Mouse (Mus musculus): ENCODE results near the gene Urb1. TPM values are rescaled to one million over a fixed set of nuclear protein-coding genes. Genes with fewer than 3 reads are reported as not detected.
"Not testable (repeated sequence)": the region's sequence is repeated elsewhere in the genome, so short reads cannot be mapped to it uniquely, and the experiment has no call there.

The Urb1 gene
- total and polyA plus RNA-seq, 2 experiments from 2014 or later, result 4.6 to 19.0 TPM

GRCm38 (mm10) chr16:90826041-90826440 lies 15.8 kb upstream of the Urb1 start:
- no peak for TF ChIP-seq CTCF (IDR thresholded peaks at IDR 0.05; ENCODE audit: low read depth)
- no peak for DNase-seq
- 88% methylated on average over 5 of the region's 5 CpGs for WGBS
- ATAC-seq, result no peak
- no peaks in the 10 kb centered on the region for H3K36me3 ChIP-seq (ENCODE audit: insufficient read depth)
- H3K9ac ChIP-seq, result no peak overlapping the region
- no peaks in the 10 kb centered on the region for H3K9me3 ChIP-seq (ENCODE audit: low read length)
- no peak overlapping the region for H3K27ac ChIP-seq (ENCODE audit: low read depth, low read length)
- no peak overlapping the region for H3K4me2 ChIP-seq (ENCODE audit: low read depth)
- H3K4me3 ChIP-seq (ENCODE audit: low read depth, low read length), result no peak overlapping the region
- H3K27me3 ChIP-seq (ENCODE audit: insufficient read depth, low read length), result peaks cover 4% of the 10 kb centered on the region; the same call in 1 of the 2 replicates
- no peaks in the 10 kb centered on the region for H3K4me1 ChIP-seq (ENCODE audit: insufficient read depth)

DNA sequence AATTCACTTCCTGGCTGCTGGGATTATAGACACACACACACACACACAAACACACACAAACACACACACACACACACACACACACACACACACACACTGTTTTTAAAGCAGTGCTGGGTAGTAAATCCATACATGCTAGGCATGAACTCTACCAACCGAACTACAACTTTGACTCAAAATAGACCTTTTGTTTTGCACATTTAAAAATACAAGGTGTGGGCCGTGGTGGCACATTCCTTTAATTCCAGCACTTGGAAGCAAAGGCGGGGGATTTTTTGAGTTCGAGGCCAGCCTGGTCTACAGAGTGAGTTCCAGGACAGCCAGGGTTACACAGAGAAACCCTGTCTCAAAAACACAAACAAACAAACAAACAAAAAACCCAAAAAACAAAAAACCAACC lies 13.8 kb upstream of the Urb1 start:
- not testable (repeated sequence) for H3K4me1 ChIP-seq (ENCODE audit: insufficient read depth); H3K27ac ChIP-seq (ENCODE audit: low read depth, low read length); ATAC-seq; H3K27me3 ChIP-seq (ENCODE audit: insufficient read depth, low read length); H3K4me3 ChIP-seq (ENCODE audit: low read depth, low read length); H3K9ac ChIP-seq; H3K9me3 ChIP-seq (ENCODE audit: low read length); H3K4me2 ChIP-seq (ENCODE audit: low read depth); H3K36me3 ChIP-seq (ENCODE audit: insufficient read depth); DNase-seq
- WGBS, result 76% methylated on average over 4 of the region's 4 CpGs

GRCm38 (mm10) chr16:90822981-90823380 lies 12.8 kb upstream of the Urb1 start:
- H3K4me3 ChIP-seq (ENCODE audit: low read depth, low read length), result no peak overlapping the region
- no peaks in the 10 kb centered on the region for H3K36me3 ChIP-seq (ENCODE audit: insufficient read depth)
- no peak overlapping the region for H3K4me2 ChIP-seq (ENCODE audit: low read depth)
- H3K9me3 ChIP-seq (ENCODE audit: low read length), result no peaks in the 10 kb centered on the region
- 66% methylated on average over 7 of the region's 7 CpGs for WGBS
- no peaks in the 10 kb centered on the region for H3K27me3 ChIP-seq (ENCODE audit: insufficient read depth, low read length)
- no peak overlapping the region for H3K9ac ChIP-seq
- H3K4me1 ChIP-seq (ENCODE audit: insufficient read depth), result no peaks in the 10 kb centered on the region
- TF ChIP-seq CTCF (IDR thresholded peaks at IDR 0.05; ENCODE audit: low read depth), result no peak
- no peak for DNase-seq
- no peak overlapping the region for H3K27ac ChIP-seq (ENCODE audit: low read depth, low read length)
- ATAC-seq, result no peak

DNA sequence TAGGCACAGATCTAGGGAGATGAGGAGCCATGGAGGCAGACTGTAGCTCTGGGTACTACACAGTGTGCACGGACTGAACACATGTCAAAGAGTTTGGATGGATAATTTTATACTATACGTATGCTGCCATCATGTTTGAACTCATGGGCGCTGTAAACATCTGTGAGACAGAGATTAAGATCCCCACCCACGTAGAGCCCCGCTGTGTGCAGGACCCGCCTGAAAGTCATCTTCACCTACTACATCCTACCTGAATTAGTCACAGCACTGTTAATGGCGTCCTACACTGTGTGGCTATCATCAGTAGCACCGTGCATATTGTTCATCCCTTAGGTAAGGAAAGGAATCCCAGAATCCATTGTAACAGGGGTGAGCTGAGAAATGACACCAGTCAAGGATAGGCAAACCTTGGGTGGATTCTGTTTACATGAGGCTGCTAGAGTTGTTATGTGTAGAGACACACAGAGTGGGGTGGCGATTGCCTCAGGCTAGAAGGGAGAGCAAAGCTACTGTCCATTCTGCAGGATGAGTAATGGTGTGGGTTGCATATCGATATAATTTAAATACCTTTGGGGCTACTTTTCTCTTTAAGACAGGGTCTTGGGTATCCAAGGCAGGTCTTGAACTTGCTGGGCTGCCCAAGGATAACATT lies 12.2 kb upstream of the Urb1 start:
- 91% methylated on average over 10 of the region's 10 CpGs for WGBS
- Histone ChIP-seq H3K27ac (ENCODE audit: low read depth, low read length) (no peak overlapping the region), H3K9me3 (ENCODE audit: low read length) (no peaks in the 10 kb centered on the region), H3K4me1 (ENCODE audit: insufficient read depth) (no peaks in the 10 kb centered on the region), H3K9ac (no peak overlapping the region), H3K27me3 (ENCODE audit: insufficient read depth, low read length) (no peaks in the 10 kb centered on the region), H3K36me3 (ENCODE audit: insufficient read depth) (no peaks in the 10 kb centered on the region), H3K4me2 (ENCODE audit: low read depth) (no peak overlapping the region), H3K4me3 (ENCODE audit: low read depth, low read length) (no peak overlapping the region)
- ATAC-seq, result no peak
- no peak for TF ChIP-seq CTCF (IDR thresholded peaks at IDR 0.05; ENCODE audit: low read depth)
- no peak for DNase-seq

- no peaks in the 10 kb centered on the region for H3K36me3 ChIP-seq (ENCODE audit: insufficient read depth)
- TF ChIP-seq CTCF (IDR thresholded peaks at IDR 0.05; ENCODE audit: low read depth), result no peak
- DNase-seq, result no peak
- no peak overlapping the region for H3K4me2 ChIP-seq (ENCODE audit: low read depth)
- no peaks in the 10 kb centered on the region for H3K4me1 ChIP-seq (ENCODE audit: insufficient read depth)
- H3K27me3 ChIP-seq (ENCODE audit: insufficient read depth, low read length), result no peaks in the 10 kb centered on the region
- no peak overlapping the region for H3K4me3 ChIP-seq (ENCODE audit: low read depth, low read length)
- H3K9me3 ChIP-seq (ENCODE audit: low read length), result no peaks in the 10 kb centered on the region
- no peak overlapping the region for H3K27ac ChIP-seq (ENCODE audit: low read depth, low read length)
- ATAC-seq, result no peak
- WGBS, result 82% methylated on average over 14 of the region's 14 CpGs
- no peak overlapping the region for H3K9ac ChIP-seq
These were observed 11.0 kb upstream of the Urb1 start for GRCm38 (mm10) chr16:90821046-90821697.

DNA sequence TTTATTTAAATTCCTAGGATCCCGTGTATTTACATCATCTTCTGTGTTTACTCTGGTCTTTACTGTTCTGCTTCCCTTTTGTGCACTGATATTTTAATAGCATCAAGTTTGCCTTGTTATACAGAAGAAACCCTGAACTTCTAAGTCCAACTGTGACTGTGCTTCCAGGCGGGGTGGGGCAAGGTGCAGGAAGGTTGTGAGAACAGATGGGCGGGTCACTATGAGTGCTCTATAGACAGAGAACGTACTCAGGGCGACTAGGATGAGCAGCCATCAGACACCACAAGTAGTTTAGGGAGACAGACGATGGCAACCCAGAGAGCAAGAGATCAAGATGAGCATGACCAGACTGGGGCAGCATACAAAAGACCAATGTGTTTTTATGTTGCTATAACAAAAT lies 10.1 kb upstream of the Urb1 start:
- Histone ChIP-seq H3K27ac (ENCODE audit: low read depth, low read length) (no peak overlapping the region), H3K4me2 (ENCODE audit: low read depth) (no peak overlapping the region), H3K4me3 (ENCODE audit: low read depth, low read length) (no peak overlapping the region), H3K9ac (no peak overlapping the region), H3K36me3 (ENCODE audit: insufficient read depth) (no peaks in the 10 kb centered on the region), H3K9me3 (ENCODE audit: low read length) (no peaks in the 10 kb centered on the region), H3K27me3 (ENCODE audit: insufficient read depth, low read length) (no peaks in the 10 kb centered on the region), H3K4me1 (ENCODE audit: insufficient read depth) (no peaks in the 10 kb centered on the region)
- WGBS, result 86% methylated on average over 6 of the region's 6 CpGs
- DNase-seq, result no peak
- no peak for TF ChIP-seq CTCF (IDR thresholded peaks at IDR 0.05; ENCODE audit: low read depth)
- no peak for ATAC-seq

DNA sequence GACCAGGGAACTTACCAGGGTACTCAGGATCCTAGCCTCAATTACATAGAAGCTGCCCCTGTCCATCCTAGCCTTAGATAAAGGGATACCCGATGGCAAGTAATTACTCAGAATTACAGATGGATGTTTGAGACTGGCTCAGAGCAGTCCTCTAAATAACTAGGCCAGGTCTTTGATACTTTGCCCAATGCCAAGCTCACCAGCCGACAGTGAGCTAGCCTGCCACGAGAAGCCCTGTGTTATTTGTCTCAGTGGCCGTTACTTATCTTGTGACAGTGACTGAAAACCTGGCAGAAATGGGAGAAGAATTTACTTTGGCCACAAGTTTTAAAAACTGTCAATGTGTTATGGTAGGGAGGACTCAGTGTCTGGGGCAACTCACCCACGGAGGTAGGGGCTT lies 1.9 kb upstream of the Urb1 start:
- no peaks in the 10 kb centered on the region for H3K36me3 ChIP-seq (ENCODE audit: insufficient read depth)
- no peak overlapping the region for H3K4me3 ChIP-seq (ENCODE audit: low read depth, low read length)
- H3K27me3 ChIP-seq (ENCODE audit: insufficient read depth, low read length), result no peaks in the 10 kb centered on the region
- no peak for TF ChIP-seq CTCF (IDR thresholded peaks at IDR 0.05; ENCODE audit: low read depth)
- H3K4me2 ChIP-seq (ENCODE audit: low read depth), result no peak overlapping the region
- H3K4me1 ChIP-seq (ENCODE audit: insufficient read depth), result peaks cover 5% of the 10 kb centered on the region; the same call in 1 of the 2 replicates
- DNase-seq, result no peak
- no peak for ATAC-seq
- no peak overlapping the region for H3K27ac ChIP-seq (ENCODE audit: low read depth, low read length)
- H3K9me3 ChIP-seq (ENCODE audit: low read length), result no peaks in the 10 kb centered on the region
- no peak overlapping the region for H3K9ac ChIP-seq
- 87% methylated on average over 5 of the region's 5 CpGs for WGBS
